ENCODE assay signal across 29 mouse cellular contexts in the genomic region with DNA sequence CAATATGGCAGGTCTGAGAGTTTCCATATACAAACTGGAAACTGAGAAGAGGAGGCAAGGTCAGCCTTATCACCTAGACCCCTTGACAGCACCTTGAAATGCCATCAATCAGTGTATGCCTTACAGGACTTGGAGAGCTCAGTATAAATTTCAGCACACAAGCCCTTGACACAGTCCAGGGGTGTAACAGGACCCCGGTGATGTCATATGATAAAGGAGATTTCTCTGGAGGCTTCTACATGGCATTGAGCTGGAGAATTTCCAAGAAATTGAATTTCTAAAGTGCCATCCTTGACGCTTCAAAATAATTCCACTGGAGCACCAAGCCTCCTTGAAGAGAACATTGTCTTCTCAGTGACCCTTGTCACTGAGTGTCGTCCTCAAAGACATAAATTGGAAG.
DNase-seq lines count a peak whose midpoint lies in the region; ATAC-seq and TF ChIP-seq lines count a peak whose summit lies in the region.
"Had no signal": no experiment of that assay in that cellular context is flagged by ENCODE, and none has a peak within 500 bp of the region (broad histone marks: within the 10 kb centered on the region; RNA-seq: fewer than 3 reads in every experiment).

No protein-coding gene starts in this region.

- in situ Hi-C loops in CH12.LX (cut with MboI; ENCODE audit: low pct_ligation_motif_present, low pct_unique_long_range_greater_than_20kb, low sequenced_read_pairs): loop anchor here (10.0 kb wide), 2 partner anchors 126 to 396 kb away; no protein-coding TSS in a partner anchor

- H3K79me2 ChIP-seq in heart, adult 2 months (replicated peaks; ENCODE audit: control insufficient read depth, insufficient read depth, low read length): 0 out of 2 replicates have a peak, but pooled peaks cover 1% of the 10 kb centered on the region
- peaks cover 67% of the 10 kb centered on the region for H3K79me2 ChIP-seq in CH12.LX (replicated peaks; ENCODE audit: control insufficient read depth, extremely low read depth, insufficient read depth, poor library complexity, severe bottlenecking)

- TF ChIP-seq EP300 in heart, adult 2 months (IDR thresholded peaks at IDR 0.05; ENCODE audit: insufficient read depth, low read depth, low read length): no peak
- no peak for TF ChIP-seq EP300 in CH12.LX (IDR thresholded peaks at IDR 0.05; ENCODE audit: low read length)

- no peak for TF ChIP-seq POLR2A in heart, adult 2 months (IDR thresholded peaks at IDR 0.05; ENCODE audit: insufficient read depth, low read depth, low read length)
- no peak for TF ChIP-seq POLR2A in CH12.LX (IDR thresholded peaks at IDR 0.05; ENCODE audit: low read depth, low read length)

- intact Hi-C loops in heart, adult 2 months (cut with DNase I): no loop called here

- ATAC-seq in embryonic facial prominence, embryonic 11.5 days (replicated peaks; ENCODE audit: insufficient number of reproducible peaks, low FRiP score, low TSS enrichment, low read depth): no peak
- 0 out of 2 replicates have a peak, but pooled peaks have one; percentile 51 for ATAC-seq in heart, embryonic 13.5 days (ENCODE audit: extremely low read depth, insufficient number of reproducible peaks, low FRiP score, low TSS enrichment)
- 0 out of 2 replicates have a peak, but pooled peaks have one; percentile 22 for ATAC-seq in embryonic facial prominence, embryonic 14.5 days (ENCODE audit: low read depth)
- ATAC-seq: activated CD4-positive, CD25-positive, alpha-beta regulatory T cell, adult 4 months; forebrain, embryonic 14.5 days; forebrain, postnatal 0 days; hindbrain, postnatal 0 days; inflammation-experienced regulatory T-cells, adult 6 months; intestine, embryonic 16.5 days had no signal

- no peak for TF ChIP-seq CTCF in heart, adult 2 months (IDR thresholded peaks at IDR 0.05)
- no peak for TF ChIP-seq CTCF in CH12.LX (conservative IDR thresholded peaks at IDR 0.05 in 1 of 2, IDR thresholded peaks at IDR 0.05 in 1 of 2; ENCODE audit: low read depth in 2 of 2, low read length in 2 of 2)

- no peaks in the 10 kb centered on the region for H3K36me3 ChIP-seq in embryonic facial prominence, embryonic 11.5 days (replicated peaks; ENCODE audit: control insufficient read depth, insufficient read depth, low read depth, low read length)
- no peaks in the 10 kb centered on the region for H3K36me3 ChIP-seq in embryonic facial prominence, embryonic 10.5 days (replicated peaks)
- no peaks in the 10 kb centered on the region; the same call in 1 of the 2 replicates for H3K36me3 ChIP-seq in heart, embryonic 13.5 days
- H3K36me3 ChIP-seq in heart, adult 2 months (ENCODE audit: control insufficient read depth, insufficient read depth, low read length): no peaks in the 10 kb centered on the region
- peaks cover 19 to 58% of the 10 kb centered on the region in 2 experiments for H3K36me3 ChIP-seq in CH12.LX (replicated peaks in 1 of 2; ENCODE audit: control insufficient read depth in 1 of 2, insufficient read depth in 1 of 2, low read length in 1 of 2)
- no peaks in the 10 kb centered on the region for H3K36me3 ChIP-seq in embryonic facial prominence, embryonic 14.5 days (ENCODE audit: control insufficient read depth, insufficient read depth, low read length)
- H3K36me3 ChIP-seq: embryonic facial prominence, embryonic 15.5 days; heart, embryonic 15.5 days had no signal

- H3K9me3 ChIP-seq in embryonic facial prominence, embryonic 11.5 days (replicated peaks; ENCODE audit: control insufficient read depth, low read length): no peaks in the 10 kb centered on the region
- no peaks in the 10 kb centered on the region for H3K9me3 ChIP-seq in embryonic facial prominence, embryonic 10.5 days
- no peaks in the 10 kb centered on the region for H3K9me3 ChIP-seq in heart, embryonic 13.5 days
- H3K9me3 ChIP-seq in CH12.LX (replicated peaks; ENCODE audit: low read length): peaks cover 3% of the 10 kb centered on the region
- H3K9me3 ChIP-seq in embryonic facial prominence, embryonic 14.5 days (ENCODE audit: control insufficient read depth, low read length): no peaks in the 10 kb centered on the region
- H3K9me3 ChIP-seq: embryonic facial prominence, embryonic 15.5 days; heart, embryonic 15.5 days had no signal

- peak; percentile 17 for DNase-seq in embryonic facial prominence, embryonic 11.5 days (ENCODE audit: low spot score)
- no peak for DNase-seq in embryonic facial prominence, embryonic 10.5 days (ENCODE audit: low spot score)
- no peak for DNase-seq in heart, adult 2 months
- no peak for DNase-seq in CH12.LX (ENCODE audit: extremely low read depth)
- no peak for DNase-seq in embryonic facial prominence, embryonic 14.5 days (ENCODE audit: low spot score)
- no peak for DNase-seq in thymus, adult 18-20 months
- DNase-seq: adrenal gland, adult 8-10 months; adrenal gland, postnatal 25 days; B cell, adult 2 months; cerebellum, adult 11-12 months; cerebellum, adult 8-10 months; cerebellum, postnatal 10 days; cerebellum, postnatal 36 days; forebrain, postnatal 0 days; gastrocnemius, adult 2 months; gastrocnemius, postnatal 14 days; heart, adult 11 months; heart, postnatal 10 days; heart, postnatal 4 days; kidney, adult 18-20 months had no signal

- no peaks in the 10 kb centered on the region; the same call in 1 of the 2 replicates for H3K4me1 ChIP-seq in embryonic facial prominence, embryonic 11.5 days (ENCODE audit: control insufficient read depth, insufficient read depth, low read length)
- H3K4me1 ChIP-seq in embryonic facial prominence, embryonic 10.5 days: peaks cover 34% of the 10 kb centered on the region
- H3K4me1 ChIP-seq in heart, embryonic 13.5 days: peaks cover 51% of the 10 kb centered on the region
- no peaks in the 10 kb centered on the region; the same call in 1 of the 2 replicates for H3K4me1 ChIP-seq in heart, adult 2 months (ENCODE audit: control insufficient read depth, insufficient read depth, low read length)
- peaks cover 37 to 87% of the 10 kb centered on the region in 2 experiments for H3K4me1 ChIP-seq in CH12.LX (ENCODE audit: control insufficient read depth in 1 of 2, insufficient read depth in 2 of 2)
- H3K4me1 ChIP-seq in embryonic facial prominence, embryonic 14.5 days (ENCODE audit: control insufficient read depth, insufficient read depth, low read length): 0 out of 2 replicates have a peak, but pooled peaks cover 5% of the 10 kb centered on the region

- H3K4me3 ChIP-seq in embryonic facial prominence, embryonic 11.5 days (ENCODE audit: low read depth, low read length): no peak overlapping the region
- H3K4me3 ChIP-seq in embryonic facial prominence, embryonic 10.5 days: no peak overlapping the region
- H3K4me3 ChIP-seq in heart, embryonic 13.5 days: no peak overlapping the region
- H3K4me3 ChIP-seq in heart, adult 2 months: no peak overlapping the region
- no peak overlapping the region for H3K4me3 ChIP-seq in CH12.LX (replicated peaks in 1 of 3; ENCODE audit: low read depth in 2 of 3, low read length in 2 of 3, poor library complexity in 1 of 3)
- H3K4me3 ChIP-seq in embryonic facial prominence, embryonic 14.5 days (ENCODE audit: low read depth, low read length): no peak overlapping the region
- H3K4me3 ChIP-seq: embryonic facial prominence, embryonic 15.5 days; gastrocnemius, adult 2 months; heart, embryonic 15.5 days had no signal

- no peak for TF ChIP-seq RAD21 in CH12.LX (IDR thresholded peaks at IDR 0.05; ENCODE audit: low read depth, low read length)

- H3K4me2 ChIP-seq in embryonic facial prominence, embryonic 11.5 days (ENCODE audit: low read depth, low read length): no peak overlapping the region
- H3K4me2 ChIP-seq in heart, embryonic 13.5 days: no peak overlapping the region
- H3K4me2 ChIP-seq in CH12.LX (ENCODE audit: insufficient read depth, low read depth, poor library complexity, severe bottlenecking): no peak overlapping the region
- H3K4me2 ChIP-seq in embryonic facial prominence, embryonic 14.5 days (ENCODE audit: low read depth, low read length): no peak overlapping the region
- H3K4me2 ChIP-seq: embryonic facial prominence, embryonic 15.5 days; heart, embryonic 15.5 days; hindbrain, embryonic 14.5 days had no signal

- no peaks in the 10 kb centered on the region for H3K27me3 ChIP-seq in embryonic facial prominence, embryonic 11.5 days (ENCODE audit: control insufficient read depth, insufficient read depth, low read length)
- H3K27me3 ChIP-seq in embryonic facial prominence, embryonic 10.5 days (replicated peaks; ENCODE audit: low read depth, poor library complexity, severe bottlenecking): no peaks in the 10 kb centered on the region
- H3K27me3 ChIP-seq in heart, embryonic 13.5 days (replicated peaks): no peaks in the 10 kb centered on the region
- no peaks in the 10 kb centered on the region for H3K27me3 ChIP-seq in heart, adult 2 months (ENCODE audit: control insufficient read depth, insufficient read depth, low read length)
- H3K27me3 ChIP-seq in CH12.LX (replicated peaks): no peaks in the 10 kb centered on the region
- H3K27me3 ChIP-seq in embryonic facial prominence, embryonic 14.5 days (replicated peaks; ENCODE audit: control insufficient read depth, insufficient read depth, low read length): no peaks in the 10 kb centered on the region
- H3K27me3 ChIP-seq: heart, embryonic 15.5 days had no signal

- 59% methylated on average over 3 of the region's 3 CpGs for WGBS in embryonic facial prominence, embryonic 11.5 days
- 74% methylated on average over 3 of the region's 3 CpGs for WGBS in embryonic facial prominence, embryonic 10.5 days
- 32% methylated on average over 3 of the region's 3 CpGs for WGBS in heart, embryonic 13.5 days
- WGBS in heart, adult 2 months: 66% methylated on average over 3 of the region's 3 CpGs
- 52% methylated on average over 3 of the region's 3 CpGs for WGBS in embryonic facial prominence, embryonic 14.5 days

- dilution Hi-C loops in CH12.LX (cut with MboI; ENCODE audit: extremely low pct_ligation_motif_present, extremely low pct_unique_long_range_greater_than_20kb, low sequenced_read_pairs): no loop called here

- H3K27ac ChIP-seq in embryonic facial prominence, embryonic 11.5 days (replicated peaks; ENCODE audit: low read depth, low read length): no peak overlapping the region
- no peak overlapping the region for H3K27ac ChIP-seq in embryonic facial prominence, embryonic 10.5 days (replicated peaks)
- H3K27ac ChIP-seq in heart, embryonic 13.5 days (replicated peaks): peak overlapping the region; percentile 26; the same call in 1 of the 2 replicates
- H3K27ac ChIP-seq in heart, adult 2 months: no peak overlapping the region
- H3K27ac ChIP-seq in CH12.LX (ENCODE audit: insufficient read depth, low read depth): peak overlapping the region; percentile 98; the same call in 1 of the 2 replicates
- H3K27ac ChIP-seq in embryonic facial prominence, embryonic 14.5 days (replicated peaks; ENCODE audit: low read depth, low read length): no peak overlapping the region
- H3K27ac ChIP-seq: embryonic facial prominence, embryonic 15.5 days; gastrocnemius, adult 2 months; heart, embryonic 15.5 days; hindbrain, embryonic 14.5 days; hindbrain, postnatal 0 days had no signal

- H3K9ac ChIP-seq in embryonic facial prominence, embryonic 11.5 days (replicated peaks; ENCODE audit: low read length): no peak overlapping the region
- no peak overlapping the region for H3K9ac ChIP-seq in heart, embryonic 13.5 days
- no peak overlapping the region for H3K9ac ChIP-seq in heart, adult 2 months (ENCODE audit: low read depth, low read length)
- H3K9ac ChIP-seq in CH12.LX (ENCODE audit: insufficient read depth, low read depth): 0 out of 2 replicates have a peak overlapping the region, but pooled peaks have one; percentile 78
- H3K9ac ChIP-seq in embryonic facial prominence, embryonic 14.5 days (ENCODE audit: low read depth, low read length): no peak overlapping the region
- H3K9ac ChIP-seq: embryonic facial prominence, embryonic 15.5 days; forebrain, postnatal 0 days; heart, embryonic 15.5 days; hindbrain, embryonic 14.5 days had no signal

Comparison
In these comparisons a context has a peak if more than half of its experiments do, and no peak if none do; other contexts are left out.
1. H3K27ac ChIP-seq: peak in heart, embryonic 13.5 days (single experiment) and CH12.LX (single experiment); none in embryonic facial prominence, embryonic 11.5 days (single experiment), embryonic facial prominence, embryonic 10.5 days (single experiment), heart, adult 2 months (single experiment) and embryonic facial prominence, embryonic 14.5 days (single experiment).